Mouse (Mus musculus) neural tube, embryonic 11.5 days (tissue): Measurements from ENCODE around the gene Usp21. TPM values are rescaled to one million over a fixed set of nuclear protein-coding genes. Genes with fewer than 3 reads are reported as not detected.
"Not testable (repeated sequence)": the region's sequence is repeated elsewhere in the genome, so short reads cannot be mapped to it uniquely, and the experiment has no call there.

Experiments
- ATAC-seq: fragments of 200-750 bp; cut with Nextera tagmentation; 2 replicates; pipeline ENCODE4 v1.8.0; 2017; ENCODE audit warnings: moderate number of reproducible peaks, mild to moderate bottlenecking, moderate TSS enrichment, moderate library complexity; ENCODE audit not compliant: insufficient read depth, low FRiP score, low TSS enrichment
- DNase-seq: peaks from one replicate; pipeline ENCODE4 v3.0.0-alpha.2; 2015; ENCODE audit warnings: low spot score
- H3K27ac ChIP-seq: fragments of 300-500 bp; sonication (generic); 2 replicates; pipeline ENCODE4 v1.5.1; 2014; ENCODE audit warnings: low read depth, mild to moderate bottlenecking, low read length
- H3K27me3 ChIP-seq: fragments of 300-500 bp; sonication (generic); 2 replicates; pipeline ENCODE4 v1.6.1; 2014; ENCODE audit warnings: mild to moderate bottlenecking, low read length, mixed read lengths; ENCODE audit not compliant: control insufficient read depth, insufficient read depth
- H3K36me3 ChIP-seq: fragments of 300-500 bp; sonication (generic); 2 replicates; pipeline ENCODE4 v1.6.1; 2014; ENCODE audit warnings: mild to moderate bottlenecking, low read length, moderate library complexity, mixed read lengths; ENCODE audit not compliant: control insufficient read depth, insufficient read depth
- H3K4me1 ChIP-seq: fragments of 300-500 bp; sonication (generic); 2 replicates; pipeline ENCODE4 v1.6.1; 2014; ENCODE audit warnings: low read length, mixed read lengths; ENCODE audit not compliant: control insufficient read depth, insufficient read depth
- H3K4me2 ChIP-seq: fragments of 300-500 bp; sonication (generic); 2 replicates; pipeline ENCODE4 v1.6.1; 2014; ENCODE audit warnings: low read depth, mild to moderate bottlenecking, moderate library complexity
- H3K4me3 ChIP-seq: fragments of 300-500 bp; sonication (generic); 2 replicates; pipeline ENCODE4 v1.5.1; 2014; ENCODE audit warnings: low read depth, low read length
- H3K9ac ChIP-seq: fragments of 300-500 bp; sonication (generic); 2 replicates; pipeline ENCODE4 v1.6.1; 2014; ENCODE audit warnings: mild to moderate bottlenecking, low read length
- H3K9me3 ChIP-seq: fragments of 300-500 bp; sonication (generic); 2 replicates; pipeline ENCODE4 v1.6.1; 2016; ENCODE audit warnings: low read length; ENCODE audit not compliant: control insufficient read depth
- WGBS: fragments of 180-500 bp; shearing (Covaris S2); extraction: QIAGEN DNeasy Blood & Tissue Kit; methylation state at CpG from one replicate; pipeline ENCODE4 v1.1.7; 2014; 5-methylcytosine and 5-hydroxymethylcytosine counted together
- polyA plus RNA-seq: library from polyadenylated mRNA; unstranded; fragments of >200 nt; fragmentation: Nextera tagmentation; extraction: Ambion mirVana; gene quantifications from 2 replicates; pipeline ENCODE4 v1.2.1, GENCODE M21; 2014

Gene Usp21
- polyA plus RNA-seq, 1 experiment from 2014 or later: 104 TPM

GRCm38 (mm10) chr1:171321415-171321814, 33.6 kb upstream of the Usp21 start:
- Histone ChIP-seq H3K4me3 (no peak overlapping the region), H3K36me3 (no peaks in the 10 kb centered on the region), H3K27ac (no peak overlapping the region), H3K4me1 (no peaks in the 10 kb centered on the region), H3K9me3 (no peaks in the 10 kb centered on the region), H3K9ac (no peak overlapping the region), H3K27me3 (no peaks in the 10 kb centered on the region), H3K4me2 (no peak overlapping the region)
- DNase-seq: peak; percentile 18
- ATAC-seq: no peak

GRCm38 (mm10) chr1:171320151-171320550, 32.4 kb upstream of the Usp21 start:
- Histone ChIP-seq H3K9me3 (no peaks in the 10 kb centered on the region), H3K9ac (no peak overlapping the region), H3K36me3 (no peaks in the 10 kb centered on the region), H3K4me1 (no peaks in the 10 kb centered on the region), H3K4me2 (no peak overlapping the region), H3K27me3 (no peaks in the 10 kb centered on the region), H3K4me3 (no peak overlapping the region), H3K27ac (no peak overlapping the region)
- ATAC-seq (no peak), DNase-seq (no peak)
- WGBS: 15% methylated on average over 5 of the region's 5 CpGs

- Histone ChIP-seq H3K4me3 (no peak overlapping the region), H3K27ac (no peak overlapping the region), H3K36me3 (no peaks in the 10 kb centered on the region), H3K4me2 (no peak overlapping the region), H3K9me3 (no peaks in the 10 kb centered on the region), H3K9ac (no peak overlapping the region), H3K27me3 (no peaks in the 10 kb centered on the region), H3K4me1 (no peaks in the 10 kb centered on the region)
- DNase-seq (no peak), ATAC-seq (no peak)
- WGBS: 13% methylated on average over 7 of the region's 7 CpGs
Measured at GRCm38 (mm10) chr1:171319748-171320147, 32.0 kb upstream of the Usp21 start.

- 83% methylated on average over 2 of the region's 2 CpGs for WGBS
- H3K9ac ChIP-seq: no peak overlapping the region
- no peak for ATAC-seq
- no peaks in the 10 kb centered on the region for H3K4me1 ChIP-seq
- DNase-seq: no peak
- no peak overlapping the region for H3K4me3 ChIP-seq
- H3K9me3 ChIP-seq: no peaks in the 10 kb centered on the region
- no peaks in the 10 kb centered on the region for H3K36me3 ChIP-seq
- H3K27ac ChIP-seq: no peak overlapping the region
- H3K27me3 ChIP-seq: no peaks in the 10 kb centered on the region
- H3K4me2 ChIP-seq: no peak overlapping the region
Measured at GRCm38 (mm10) chr1:171309321-171309720, 21.5 kb upstream of the Usp21 start.

- H3K4me1 ChIP-seq, H3K4me3 ChIP-seq, H3K36me3 ChIP-seq, H3K9ac ChIP-seq, H3K27me3 ChIP-seq, H3K9me3 ChIP-seq, H3K4me2 ChIP-seq, DNase-seq, ATAC-seq, H3K27ac ChIP-seq: not testable (repeated sequence)
- 73% methylated on average over 5 of the region's 5 CpGs for WGBS
Measured at GRCm38 (mm10) chr1:171306157-171306556, 18.4 kb upstream of the Usp21 start.

GRCm38 (mm10) chr1:171298226-171298625, 10.4 kb upstream of the Usp21 start:
- Histone ChIP-seq H3K4me1 (peaks cover 6% of the 10 kb centered on the region), H3K27me3 (no peaks in the 10 kb centered on the region), H3K36me3 (no peaks in the 10 kb centered on the region), H3K27ac (no peak overlapping the region), H3K9me3 (no peaks in the 10 kb centered on the region), H3K9ac (no peak overlapping the region), H3K4me3 (no peak overlapping the region), H3K4me2 (no peak overlapping the region)
- 65% methylated on average over 3 of the region's 3 CpGs for WGBS
- no peak for ATAC-seq
- DNase-seq: no peak

GRCm38 (mm10) chr1:171295063-171295402, 7.2 kb upstream of the Usp21 start:
- no peaks in the 10 kb centered on the region for H3K9me3 ChIP-seq
- ATAC-seq: 0 out of 2 replicates have a peak, but pooled peaks have one; percentile 7
- H3K27me3 ChIP-seq: no peaks in the 10 kb centered on the region
- H3K4me2 ChIP-seq: peak overlapping the region; percentile 39
- peak overlapping the region; percentile 60 for H3K27ac ChIP-seq
- peaks cover 6% of the 10 kb centered on the region for H3K4me1 ChIP-seq
- WGBS: 23% methylated on average over 3 of the region's 3 CpGs
- H3K9ac ChIP-seq: peak overlapping the region; percentile 69
- H3K4me3 ChIP-seq: peak overlapping the region; percentile 50
- no peak for DNase-seq
- H3K36me3 ChIP-seq: no peaks in the 10 kb centered on the region

- peak; percentile 75; the same call in 1 of the 2 replicates for ATAC-seq
- under 1% methylated on average over 42 of the region's 42 CpGs for WGBS
Measured at GRCm38 (mm10) chr1:171294298-171295062, 6.7 kb upstream of the Usp21 start, which contains the start of gene Ufc1. Gene Ufc1, minus strand, starts transcription at chr1:171295024.

GRCm38 (mm10) chr1:171293906-171294297, 6.1 kb upstream of the Usp21 start:
- Histone ChIP-seq H3K27me3 (no peaks in the 10 kb centered on the region), H3K9ac (peak overlapping the region; percentile 69), H3K4me1 (peaks cover 6% of the 10 kb centered on the region), H3K27ac (no peak overlapping the region), H3K4me2 (peak overlapping the region; percentile 60), H3K9me3 (no peaks in the 10 kb centered on the region), H3K4me3 (peak overlapping the region; percentile 50), H3K36me3 (0 out of 2 replicates have a peak, but pooled peaks cover 2% of the 10 kb centered on the region)
- ATAC-seq (no peak), DNase-seq (no peak)
- 53% methylated on average over 5 of the region's 5 CpGs for WGBS

More at GRCm38 (mm10) chr1:171294298-171295062, 6.7 kb upstream of the Usp21 start, which contains the start of gene Ufc1:
- DNase-seq: peak; percentile 84
- Histone ChIP-seq H3K4me2 (peak within 1 kb of the TSS; percentile 60), H3K9ac (peak within 1 kb of the TSS; percentile 69), H3K4me1 (peaks cover 6% of the 10 kb centered on the region), H3K27ac (peak within 1 kb of the TSS; percentile 60), H3K4me3 (peak within 1 kb of the TSS; percentile 50), H3K36me3 (0 out of 2 replicates have a peak, but pooled peaks cover 2% of the 10 kb centered on the region), H3K27me3 (no peaks in the 10 kb centered on the region), H3K9me3 (no peaks in the 10 kb centered on the region)
